Mouse (Mus musculus): ENCODE data around the gene Ttc30a2. TPM values are rescaled to one million over a fixed set of nuclear protein-coding genes. Genes with fewer than 3 reads are reported as not detected.
"Not testable (repeated sequence)": the region's sequence is repeated elsewhere in the genome, so short reads cannot be mapped to it uniquely, and the experiment has no call there.

The Ttc30a2 gene
- polyA plus RNA-seq, 1 experiment from 2014 or later: 0.67 TPM

- Histone ChIP-seq H3K4me3 (replicated peaks; ENCODE audit: low read length) (no peak overlapping the region), H3K4me1 (ENCODE audit: control insufficient read depth, insufficient read depth, low read length) (peaks cover 8% of the 10 kb centered on the region), H3K9ac (ENCODE audit: low read length) (no peak overlapping the region; the same call in 1 of the 2 replicates), H3K36me3 (ENCODE audit: control insufficient read depth, insufficient read depth, low read length) (no peaks in the 10 kb centered on the region), H3K9me3 (replicated peaks; ENCODE audit: control insufficient read depth, low read length) (no peaks in the 10 kb centered on the region), H3K27me3 (ENCODE audit: control insufficient read depth, insufficient read depth, low read length) (no peaks in the 10 kb centered on the region), H3K4me2 (ENCODE audit: low read depth, low read length) (peak overlapping the region; percentile 27; the same call in 1 of the 2 replicates), H3K27ac (ENCODE audit: low read length) (peak overlapping the region; percentile 29; the same call in 1 of the 2 replicates)
- ATAC-seq (ENCODE audit: insufficient read depth, low FRiP score): peak; percentile 57; the same call in 1 of the 2 replicates
- WGBS: 4% methylated on average over 2 of the region's 2 CpGs
These were observed 7.2 kb upstream of the Ttc30a2 start for GRCm38 (mm10) chr2:75985124-75985523.

- peaks cover 7% of the 10 kb centered on the region for H3K4me1 ChIP-seq (ENCODE audit: control insufficient read depth, insufficient read depth, low read length)
- no peaks in the 10 kb centered on the region for H3K27me3 ChIP-seq (ENCODE audit: control insufficient read depth, insufficient read depth, low read length)
- no peak overlapping the region for H3K27ac ChIP-seq (ENCODE audit: low read length)
- no peak overlapping the region for H3K9ac ChIP-seq (ENCODE audit: low read length)
- ATAC-seq (ENCODE audit: insufficient read depth, low FRiP score): no peak
- no peaks in the 10 kb centered on the region for H3K36me3 ChIP-seq (ENCODE audit: control insufficient read depth, insufficient read depth, low read length)
- no peak overlapping the region for H3K4me2 ChIP-seq (ENCODE audit: low read depth, low read length)
- no peak overlapping the region for H3K4me3 ChIP-seq (replicated peaks; ENCODE audit: low read length)
- WGBS: 73% methylated on average over 3 of the region's 3 CpGs
- H3K9me3 ChIP-seq (replicated peaks; ENCODE audit: control insufficient read depth, low read length): no peaks in the 10 kb centered on the region
These were observed 5.9 kb upstream of the Ttc30a2 start for GRCm38 (mm10) chr2:75983847-75984246.

GRCm38 (mm10) chr2:75983091-75983490, 5.1 kb upstream of the Ttc30a2 start:
- no peak overlapping the region for H3K4me2 ChIP-seq (ENCODE audit: low read depth, low read length)
- no peaks in the 10 kb centered on the region for H3K36me3 ChIP-seq (ENCODE audit: control insufficient read depth, insufficient read depth, low read length)
- no peak for ATAC-seq (ENCODE audit: insufficient read depth, low FRiP score)
- no peaks in the 10 kb centered on the region for H3K9me3 ChIP-seq (replicated peaks; ENCODE audit: control insufficient read depth, low read length)
- H3K9ac ChIP-seq (ENCODE audit: low read length): no peak overlapping the region
- no peaks in the 10 kb centered on the region for H3K27me3 ChIP-seq (ENCODE audit: control insufficient read depth, insufficient read depth, low read length)
- peaks cover 4% of the 10 kb centered on the region for H3K4me1 ChIP-seq (ENCODE audit: control insufficient read depth, insufficient read depth, low read length)
- no peak overlapping the region for H3K27ac ChIP-seq (ENCODE audit: low read length)
- H3K4me3 ChIP-seq (replicated peaks; ENCODE audit: low read length): no peak overlapping the region
- 93% methylated on average over 3 of the region's 3 CpGs for WGBS

GRCm38 (mm10) chr2:75982626-75983025, 4.7 kb upstream of the Ttc30a2 start:
- Histone ChIP-seq H3K27ac (ENCODE audit: low read length) (no peak overlapping the region), H3K4me3 (replicated peaks; ENCODE audit: low read length) (no peak overlapping the region), H3K36me3 (ENCODE audit: control insufficient read depth, insufficient read depth, low read length) (no peaks in the 10 kb centered on the region), H3K4me2 (ENCODE audit: low read depth, low read length) (no peak overlapping the region), H3K9me3 (replicated peaks; ENCODE audit: control insufficient read depth, low read length) (no peaks in the 10 kb centered on the region), H3K27me3 (ENCODE audit: control insufficient read depth, insufficient read depth, low read length) (no peaks in the 10 kb centered on the region), H3K9ac (ENCODE audit: low read length) (no peak overlapping the region), H3K4me1 (ENCODE audit: control insufficient read depth, insufficient read depth, low read length) (peaks cover under 1% of the 10 kb centered on the region)
- WGBS: 99% methylated on average over 4 of the region's 4 CpGs
- ATAC-seq (ENCODE audit: insufficient read depth, low FRiP score): no peak

- Histone ChIP-seq H3K9ac (ENCODE audit: low read length) (peak within 1 kb of the TSS; percentile 68), H3K4me3 (replicated peaks; ENCODE audit: low read length) (peak within 1 kb of the TSS; percentile 60), H3K4me2 (ENCODE audit: low read depth, low read length) (peak within 1 kb of the TSS; percentile 62)
- ATAC-seq (ENCODE audit: insufficient read depth, low FRiP score): peak; percentile 73; the same call in 1 of the 2 replicates
- H3K27ac ChIP-seq (ENCODE audit: low read length); H3K27me3 ChIP-seq (ENCODE audit: control insufficient read depth, insufficient read depth, low read length); H3K4me1 ChIP-seq (ENCODE audit: control insufficient read depth, insufficient read depth, low read length); H3K36me3 ChIP-seq (ENCODE audit: control insufficient read depth, insufficient read depth, low read length); H3K9me3 ChIP-seq (replicated peaks; ENCODE audit: control insufficient read depth, low read length): not testable (repeated sequence)
- under 1% methylated on average over 31 of the region's 34 CpGs for WGBS
These were observed 3.6 kb upstream of the Ttc30a2 start, which contains the start of gene Ttc30a1 for GRCm38 (mm10) chr2:75981440-75982081. Gene Ttc30a1, minus strand, starts transcription at chr2:75981967.

GRCm38 (mm10) chr2:75980933-75981439, 3.0 kb upstream of the Ttc30a2 start:
- 94% methylated on average over 13 of the region's 13 CpGs for WGBS
- H3K27ac ChIP-seq (ENCODE audit: low read length): not testable (repeated sequence)

GRCm38 (mm10) chr2:75976070-75976469, 1.9 kb downstream of the Ttc30a2 start:
- WGBS: 86% methylated on average over 2 of the region's 2 CpGs
- H3K9me3 ChIP-seq (replicated peaks; ENCODE audit: control insufficient read depth, low read length); H3K4me3 ChIP-seq (replicated peaks; ENCODE audit: low read length); H3K27me3 ChIP-seq (ENCODE audit: control insufficient read depth, insufficient read depth, low read length); H3K36me3 ChIP-seq (ENCODE audit: control insufficient read depth, insufficient read depth, low read length); H3K4me2 ChIP-seq (ENCODE audit: low read depth, low read length); H3K4me1 ChIP-seq (ENCODE audit: control insufficient read depth, insufficient read depth, low read length); H3K27ac ChIP-seq (ENCODE audit: low read length); ATAC-seq (ENCODE audit: insufficient read depth, low FRiP score); H3K9ac ChIP-seq (ENCODE audit: low read length): not testable (repeated sequence)

More at GRCm38 (mm10) chr2:75980933-75981439, 3.0 kb upstream of the Ttc30a2 start:
- Histone ChIP-seq H3K9ac (ENCODE audit: low read length) (peak overlapping the region; percentile 68; the same call in 1 of the 2 replicates), H3K4me3 (replicated peaks; ENCODE audit: low read length) (peak overlapping the region; percentile 60), H3K4me2 (ENCODE audit: low read depth, low read length) (peak overlapping the region; percentile 62)
- H3K4me1 ChIP-seq (ENCODE audit: control insufficient read depth, insufficient read depth, low read length); H3K27me3 ChIP-seq (ENCODE audit: control insufficient read depth, insufficient read depth, low read length); ATAC-seq (ENCODE audit: insufficient read depth, low FRiP score); H3K36me3 ChIP-seq (ENCODE audit: control insufficient read depth, insufficient read depth, low read length); H3K9me3 ChIP-seq (replicated peaks; ENCODE audit: control insufficient read depth, low read length): not testable (repeated sequence)

GRCm38 (mm10) chr2:75974131-75974530, 3.8 kb downstream of the Ttc30a2 start:
- Histone ChIP-seq H3K4me3 (replicated peaks; ENCODE audit: low read length) (no peak overlapping the region), H3K4me2 (ENCODE audit: low read depth, low read length) (no peak overlapping the region), H3K9ac (ENCODE audit: low read length) (no peak overlapping the region), H3K36me3 (ENCODE audit: control insufficient read depth, insufficient read depth, low read length) (no peaks in the 10 kb centered on the region), H3K27ac (ENCODE audit: low read length) (no peak overlapping the region), H3K27me3 (ENCODE audit: control insufficient read depth, insufficient read depth, low read length) (no peaks in the 10 kb centered on the region), H3K4me1 (ENCODE audit: control insufficient read depth, insufficient read depth, low read length) (no peaks in the 10 kb centered on the region), H3K9me3 (replicated peaks; ENCODE audit: control insufficient read depth, low read length) (no peaks in the 10 kb centered on the region)
- no peak for ATAC-seq (ENCODE audit: insufficient read depth, low FRiP score)
- 61% methylated on average over 9 of the region's 9 CpGs for WGBS

- peak overlapping the region; percentile 22 for H3K4me3 ChIP-seq (replicated peaks; ENCODE audit: low read length)
- H3K36me3 ChIP-seq (ENCODE audit: control insufficient read depth, insufficient read depth, low read length): no peaks in the 10 kb centered on the region
- peak overlapping the region; percentile 31 for H3K9ac ChIP-seq (ENCODE audit: low read length)
- peak overlapping the region; percentile 58 for H3K4me2 ChIP-seq (ENCODE audit: low read depth, low read length)
- 18% methylated on average over 5 of the region's 5 CpGs for WGBS
- peaks cover 26% of the 10 kb centered on the region for H3K4me1 ChIP-seq (ENCODE audit: control insufficient read depth, insufficient read depth, low read length)
- H3K27me3 ChIP-seq (ENCODE audit: control insufficient read depth, insufficient read depth, low read length): no peaks in the 10 kb centered on the region
- H3K27ac ChIP-seq (ENCODE audit: low read length): no peak overlapping the region
- H3K9me3 ChIP-seq (replicated peaks; ENCODE audit: control insufficient read depth, low read length): no peaks in the 10 kb centered on the region
- no peak for ATAC-seq (ENCODE audit: insufficient read depth, low FRiP score)
These were observed 13.0 kb downstream of the Ttc30a2 start for GRCm38 (mm10) chr2:75964972-75965371.

All from stomach, embryonic 16.5 days (tissue).